Mouse (Mus musculus): ENCODE data around the gene Acsbg2.

The Acsbg2 gene

DNA sequence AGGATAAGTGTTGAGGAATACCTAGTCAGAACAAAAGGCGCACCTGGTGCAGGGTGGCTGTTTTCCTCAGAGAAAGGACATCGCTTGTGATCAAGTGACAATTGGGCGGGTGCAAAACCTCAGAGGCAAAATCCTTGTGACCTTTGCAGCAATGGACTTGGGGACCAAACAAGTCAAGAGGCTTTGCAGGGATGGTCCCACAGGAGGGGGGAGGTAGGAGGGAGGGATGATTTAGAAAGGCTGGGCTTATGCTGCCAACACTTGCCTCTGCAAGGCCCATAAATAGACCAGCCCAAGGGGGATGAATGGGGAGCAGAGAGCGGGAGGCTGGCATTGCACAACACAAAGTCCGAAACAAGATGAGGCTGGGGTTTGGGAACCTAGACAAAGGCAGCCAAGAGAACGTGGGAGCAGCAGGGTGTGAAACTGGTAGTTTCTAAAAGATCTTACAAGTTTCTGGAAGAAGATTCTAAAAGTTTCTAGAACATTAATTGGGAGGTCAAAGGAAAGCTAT is 55.2 kb downstream of the Acsbg2 start:
- no peak for DNase-seq

DNA sequence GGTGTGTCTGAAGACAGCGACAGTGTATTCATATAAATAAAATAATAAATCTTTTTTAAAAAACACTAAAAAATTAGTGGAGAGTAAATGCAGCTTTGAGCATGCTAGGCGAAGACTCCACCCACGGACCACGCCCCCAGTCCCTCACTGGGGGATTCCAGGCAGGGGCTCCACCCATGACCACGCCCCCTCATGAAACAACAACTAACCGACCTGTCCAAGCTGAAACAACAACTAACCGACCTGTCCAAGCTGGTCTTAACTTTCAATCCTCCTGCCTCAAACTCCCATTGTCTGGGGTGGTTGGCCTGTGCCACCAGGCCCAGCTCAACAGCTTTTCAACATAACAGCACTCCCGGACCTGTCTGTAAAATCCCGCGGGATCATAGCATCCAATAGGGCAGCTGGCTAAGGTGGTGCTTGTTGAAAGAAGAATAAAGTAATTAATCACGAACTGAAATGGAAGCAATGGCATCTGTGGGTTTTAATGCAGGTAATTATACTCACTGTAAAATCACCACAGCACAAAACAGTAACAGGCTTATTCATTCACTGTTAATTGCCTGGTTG is 56.1 kb downstream of the Acsbg2 start:
- no peak for DNase-seq

DNA sequence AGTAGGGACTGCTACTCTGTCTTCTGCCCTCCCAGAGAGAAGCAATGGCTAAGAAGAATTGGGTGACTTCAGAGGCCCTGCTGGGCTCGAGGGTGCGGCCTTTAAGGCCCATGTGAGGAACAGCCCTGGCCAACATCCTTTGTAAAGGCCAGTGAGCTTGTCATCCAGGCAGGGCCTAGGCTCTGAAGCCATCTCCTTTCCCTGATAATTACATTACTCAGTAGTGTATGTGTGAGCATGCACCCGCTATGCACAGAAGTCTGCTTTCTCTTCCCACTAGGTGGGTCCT is 59.2 kb downstream of the Acsbg2 start:
- DNase-seq = no peak

DNA sequence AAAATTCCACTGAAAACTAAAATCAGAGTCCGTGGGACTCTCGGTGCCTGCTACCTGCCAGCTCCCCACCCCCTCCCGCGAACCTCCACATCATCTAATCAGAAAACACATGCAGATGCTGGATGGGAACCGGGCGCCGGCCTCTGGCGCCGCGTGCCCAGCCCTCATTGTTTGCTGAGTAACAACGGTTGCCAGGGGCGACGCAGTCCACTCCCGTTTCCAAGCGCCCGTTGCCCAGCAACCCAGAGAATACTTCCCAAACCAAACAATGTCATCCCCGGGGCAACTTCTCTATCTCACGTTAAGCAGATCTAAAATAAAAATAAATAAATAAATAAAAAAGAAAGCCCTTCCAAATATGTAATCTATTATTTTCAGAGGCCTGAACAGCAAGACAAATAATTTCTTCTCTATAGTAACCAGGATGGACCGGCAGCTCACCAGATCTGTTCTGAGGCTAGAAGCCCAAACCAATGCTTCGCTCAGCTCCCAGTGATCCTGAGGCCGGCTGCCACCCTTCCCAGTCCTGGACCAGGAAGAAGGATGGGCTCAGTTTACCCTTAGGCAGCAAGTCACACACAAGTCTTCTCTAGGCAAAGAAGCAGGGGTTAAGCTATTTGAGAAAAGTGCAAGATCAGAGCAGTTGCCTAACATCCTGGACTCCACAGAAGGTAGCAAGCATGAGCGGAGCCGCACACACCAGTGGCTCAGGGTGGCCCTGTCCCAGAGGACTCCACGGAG is 59.8 kb downstream of the Acsbg2 start:
- peak; percentile 16 for DNase-seq

DNA sequence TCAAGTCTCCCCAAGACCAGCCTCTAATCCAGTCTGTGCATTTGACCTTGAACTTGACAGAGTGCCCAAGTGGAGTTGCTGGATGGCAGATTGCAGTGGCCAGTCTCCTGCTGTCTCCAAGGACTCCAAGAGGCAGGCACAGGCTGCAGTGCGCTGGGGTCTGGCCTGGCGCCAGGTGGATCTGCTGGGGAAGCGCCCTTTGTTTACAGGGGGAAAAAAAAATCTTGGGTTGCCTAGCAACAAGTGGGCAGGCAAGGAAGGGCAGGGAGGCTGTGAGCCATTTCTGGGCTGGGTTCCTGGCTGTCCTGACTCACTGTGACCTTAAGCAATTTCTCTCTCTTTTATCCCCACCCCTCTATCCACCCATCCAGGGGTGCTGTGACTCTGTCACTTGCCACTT is 64.0 kb downstream of the Acsbg2 start:
- peak; percentile 46 for DNase-seq

DNA sequence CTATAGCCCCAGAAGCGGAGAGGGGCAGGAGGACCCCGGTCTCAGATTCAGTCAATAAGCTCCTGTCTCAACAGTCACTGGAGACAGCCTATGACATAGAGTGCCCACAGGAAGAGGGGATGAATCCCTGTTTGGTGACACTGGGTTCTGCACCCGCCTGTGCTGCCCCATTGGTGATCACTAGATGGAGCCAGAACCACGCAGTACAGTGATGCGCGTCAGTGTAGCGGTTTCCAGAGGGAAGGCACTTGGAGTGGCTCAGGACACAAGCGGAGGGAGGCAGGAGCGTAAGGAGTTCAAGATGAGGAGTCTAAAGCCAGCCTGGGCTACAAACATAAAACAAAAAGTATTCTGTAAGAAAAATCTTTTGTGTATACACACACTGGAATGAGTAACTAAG is 65.7 kb downstream of the Acsbg2 start:
- DNase-seq = peak; percentile 66

DNA sequence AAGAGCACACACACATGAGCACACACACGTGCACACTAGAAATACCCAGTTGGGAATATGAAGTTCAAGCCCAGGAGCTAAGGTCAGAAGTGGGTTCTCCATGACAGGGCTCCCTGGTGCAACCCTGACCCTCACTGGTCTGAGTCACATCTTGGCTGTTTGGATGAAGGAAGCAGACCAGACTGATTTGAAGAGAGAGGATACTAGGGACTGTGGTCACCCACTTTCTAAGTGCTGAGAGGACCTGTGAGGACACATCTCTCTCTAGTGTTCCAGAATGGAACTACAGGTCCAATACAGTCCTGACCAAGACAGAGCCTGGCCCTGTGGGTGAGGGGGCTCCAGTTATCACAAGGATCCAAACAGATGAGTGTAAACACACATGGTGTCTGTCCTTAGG is 68.5 kb downstream of the Acsbg2 start:
- DNase-seq = no peak

DNA sequence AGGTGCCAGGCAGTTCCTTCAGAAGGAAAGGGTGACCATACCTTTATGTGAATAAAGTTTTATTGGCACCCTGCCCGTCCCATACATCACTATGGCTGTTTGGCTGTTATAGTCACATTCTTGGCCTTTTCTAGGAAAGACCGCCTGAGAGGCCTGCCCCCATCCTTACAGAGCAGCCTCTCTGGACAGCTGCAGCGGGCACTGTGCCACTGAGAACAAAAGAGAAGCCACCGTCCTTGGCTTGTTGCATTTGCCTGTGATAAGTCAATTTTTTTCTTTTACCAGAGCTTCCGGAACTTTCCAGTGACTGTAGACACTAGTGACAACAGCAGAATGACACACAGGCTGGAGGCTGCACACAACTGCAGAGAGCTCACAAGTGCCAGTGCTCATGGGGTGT is 69.3 kb downstream of the Acsbg2 start:
- no peak for DNase-seq

DNA sequence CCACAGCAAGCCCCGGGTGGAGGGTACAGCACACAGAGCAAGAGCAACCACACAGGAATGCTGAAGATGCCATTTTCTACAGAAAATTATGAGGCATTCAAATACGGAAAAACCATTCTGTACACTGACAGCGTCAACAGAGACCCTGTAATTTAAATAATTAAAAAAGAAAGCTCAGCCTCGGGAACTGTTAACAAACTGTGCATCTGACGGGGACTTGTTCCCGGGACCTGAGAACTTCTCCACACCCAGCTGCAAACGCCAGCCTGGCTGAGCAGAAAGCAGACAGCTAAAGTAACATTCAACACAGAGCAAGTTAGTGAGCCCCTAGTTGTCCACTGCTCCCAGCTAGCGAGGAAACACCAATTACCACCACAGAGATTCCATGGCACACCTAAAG is 72.2 kb downstream of the Acsbg2 start:
- no peak for DNase-seq

DNA sequence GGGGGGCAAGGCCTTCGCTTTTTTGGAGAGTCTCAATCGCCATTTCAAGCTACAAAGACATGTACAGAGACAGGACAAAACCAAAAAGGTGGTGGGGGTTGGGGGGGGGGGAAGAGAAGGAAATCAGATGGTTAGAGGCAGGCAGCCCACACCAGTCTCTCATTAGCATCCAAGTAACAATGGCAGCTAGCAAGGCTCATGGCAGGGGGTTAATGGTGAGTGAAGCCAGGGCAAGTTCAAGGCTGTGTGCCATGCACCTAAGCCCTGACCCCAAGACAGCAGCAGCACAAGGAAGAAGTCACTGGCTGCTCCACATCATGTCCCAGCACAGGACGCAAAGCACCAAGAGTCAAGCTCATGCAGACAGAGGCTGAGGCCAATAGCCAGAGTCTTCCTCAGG is 75.0 kb downstream of the Acsbg2 start:
- no peak for DNase-seq

DNA sequence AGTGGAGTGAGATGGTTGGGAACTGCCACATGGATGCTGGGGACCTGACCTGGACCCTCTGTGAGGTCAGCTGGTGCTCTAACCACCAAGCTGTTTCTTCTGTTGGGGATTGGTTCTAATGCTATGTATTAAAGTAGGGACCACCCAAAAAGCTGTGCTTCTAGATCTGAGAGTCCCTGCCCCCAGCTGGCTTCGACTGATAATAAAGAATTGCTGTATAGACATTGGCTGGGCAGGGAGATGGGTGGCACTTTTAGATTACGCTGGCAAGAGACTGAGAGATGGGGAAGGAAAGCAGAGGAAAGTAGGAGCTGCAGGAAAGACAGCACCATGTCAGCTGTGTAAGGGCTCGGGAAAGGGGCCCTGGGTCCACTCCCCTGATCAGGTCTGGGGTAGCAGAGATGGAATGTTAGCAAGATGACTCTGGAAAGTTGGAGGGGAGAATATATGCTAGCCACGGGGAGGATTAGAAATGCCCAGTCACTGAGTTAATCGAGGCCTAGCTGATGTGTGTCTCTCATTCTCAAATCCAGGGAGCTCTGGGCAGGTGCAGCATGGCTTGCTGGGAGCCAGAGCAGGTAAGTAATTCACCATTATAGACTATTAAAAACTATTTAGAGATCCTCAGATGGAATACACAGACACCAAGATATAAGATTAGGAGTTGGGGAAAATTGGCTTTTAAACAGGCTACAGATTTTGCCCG is 80.5 kb downstream of the Acsbg2 start:
- DNase-seq = no peak

Data from cerebellum, adult 11 months (tissue).